Mouse (Mus musculus) layer of hippocampus, adult 9-11 months (tissue): Measurements from ENCODE around the gene Epha1.

Experiments
- DNase-seq: peaks from one replicate; pipeline ENCODE4 v3.0.0; 2022

Gene Epha1

GRCm38 (mm10) chr6:42310427-42311053, 62.5 kb downstream of the Epha1 start:
- no peak for DNase-seq

GRCm38 (mm10) chr6:42309816-42310378, 63.2 kb downstream of the Epha1 start:
- no peak for DNase-seq
